Mouse (Mus musculus) neutrophil, adult 65 days (primary cell): Measurements from ENCODE around the gene Zeb2. TPM values are rescaled to one million over a fixed set of nuclear protein-coding genes. Genes with fewer than 3 reads are reported as not detected.

Source experiments
- total RNA-seq: library from RNA; stranded (reverse); gene quantifications from 2 replicates; pipeline ENCODE4 v1.2.4, GENCODE M21; 2023

Gene Zeb2
- total RNA-seq: 300 and 414 TPM in 2 replicates

DNA sequence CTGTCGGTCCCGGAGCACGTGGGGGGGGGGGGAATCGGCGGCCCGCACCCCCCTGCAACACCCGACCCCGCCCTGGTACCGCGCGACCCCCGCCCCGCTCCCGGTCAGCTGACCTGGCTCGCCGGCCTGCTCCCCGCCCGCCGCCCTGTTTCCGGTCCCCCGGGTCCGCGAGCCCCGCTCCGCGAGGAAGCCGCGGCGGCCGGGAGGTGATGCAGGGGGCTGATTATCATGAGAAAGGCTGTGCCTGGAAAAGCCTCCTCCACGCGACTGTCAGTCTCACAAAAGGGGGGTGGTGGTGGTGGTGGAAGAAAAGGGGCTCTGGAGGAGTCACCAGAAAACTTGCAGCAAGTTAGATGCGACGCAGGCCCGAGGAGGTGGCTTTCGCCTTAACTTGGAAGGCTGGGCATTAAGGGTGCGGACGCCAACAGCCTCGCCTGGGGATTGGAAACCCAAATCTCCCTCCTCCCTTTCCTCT lies at the start of gene Zeb2:
TSS of gene Zeb2 (minus strand) at position 309 of the 475 bp plus-strand sequence.

Other genes starting within 250 kb of the Zeb2 start
- 34.4 and 48.0 TPM in 2 replicates for gene Gtdc1, start 189.7 kb downstream of the Zeb2 start, total RNA-seq